Mouse (Mus musculus) spleen, adult 12 weeks (tissue): ENCODE measurements at regions not wholly inside any gene's neighbourhood (a gene's known extent, or its start where the extent isn't known, plus 50 kb on each side); places are given as distances from the start of the nearest gene placed in this dataset.

Experiments
- DNase-seq: peaks from one replicate; pipeline ENCODE4 v3.0.0; 2022; ENCODE audit warnings: low spot score

- no peak for DNase-seq
Measured at GRCm38 (mm10) chr12:92645006-92645624, 796.2 kb upstream of the Sel1l start.

- no peak for DNase-seq
Measured at GRCm38 (mm10) chr12:92619120-92619519, 770.2 kb upstream of the Sel1l start.

- no peak for DNase-seq
Measured at GRCm38 (mm10) chr12:92618519-92618918, 769.6 kb upstream of the Sel1l start.

GRCm38 (mm10) chr12:92601673-92602072, 752.7 kb upstream of the Sel1l start:
- no peak for DNase-seq

GRCm38 (mm10) chr12:92589725-92590124, 740.8 kb upstream of the Sel1l start:
- DNase-seq: no peak

- DNase-seq: no peak
Measured at GRCm38 (mm10) chr12:92589305-92589704, 740.3 kb upstream of the Sel1l start.

GRCm38 (mm10) chr12:92578596-92578995, 729.6 kb upstream of the Sel1l start:
- DNase-seq: no peak
